Mouse (Mus musculus) natural killer cell, adult 2 months (primary cell): ENCODE measurements around the gene Nepro.

Experiments used
- DNase-seq, 2 experiments: peaks; one replicate each; pipeline ENCODE4 v3.0.0; 2022; ENCODE audit warnings: low spot score in 2 of 2

Nepro gene

DNA sequence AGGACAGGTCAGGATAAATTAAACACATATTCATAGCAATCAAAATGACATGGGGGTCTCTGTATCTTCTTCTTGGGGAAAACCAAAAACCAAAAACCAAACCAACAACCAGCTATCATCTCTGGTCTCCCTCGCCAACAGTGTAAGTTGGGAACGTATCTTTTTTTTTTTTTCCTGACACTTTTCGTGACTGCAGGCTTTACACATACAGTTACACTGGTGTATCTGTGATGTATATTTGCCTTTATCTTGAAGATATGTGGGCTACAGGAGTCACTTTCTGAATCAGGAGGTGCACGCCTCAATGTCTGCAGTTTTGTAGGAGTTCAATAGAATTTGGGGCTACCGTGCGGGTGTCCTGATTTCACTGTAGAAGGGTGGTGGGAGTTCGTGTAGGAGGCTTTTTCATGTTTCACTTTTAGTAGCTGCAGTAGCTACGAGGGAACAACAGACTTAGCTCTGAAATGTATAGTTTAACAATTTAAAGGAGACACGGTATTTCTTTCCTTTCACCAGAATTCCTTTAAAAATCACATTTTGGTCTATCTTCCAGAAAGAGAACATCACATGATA, 42.3 kb downstream of the Nepro start:
- no peak for DNase-seq

- no peak for DNase-seq
These were observed 43.4 kb downstream of the Nepro start for GRCm38 (mm10) chr16:44767506-44767905.

DNA sequence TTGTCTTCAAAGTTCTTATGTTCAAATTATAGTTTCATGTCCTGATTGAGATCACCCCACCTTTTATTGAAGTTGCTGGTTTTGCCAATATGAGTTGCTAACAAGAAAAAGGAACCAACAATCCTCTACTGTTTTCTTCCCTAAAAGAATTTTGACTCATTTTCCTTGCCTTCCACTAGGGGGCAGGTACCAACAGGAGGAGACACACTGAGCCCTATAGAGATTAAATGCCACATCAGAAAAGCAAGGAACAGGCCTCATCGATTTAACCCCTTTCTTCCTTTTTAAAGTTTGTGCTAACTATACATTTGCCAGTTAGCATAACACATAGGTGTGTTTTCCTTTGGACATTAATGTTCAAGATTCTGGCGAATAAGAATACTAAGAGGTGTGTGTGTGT, 43.9 kb downstream of the Nepro start:
- no peak for DNase-seq

DNA sequence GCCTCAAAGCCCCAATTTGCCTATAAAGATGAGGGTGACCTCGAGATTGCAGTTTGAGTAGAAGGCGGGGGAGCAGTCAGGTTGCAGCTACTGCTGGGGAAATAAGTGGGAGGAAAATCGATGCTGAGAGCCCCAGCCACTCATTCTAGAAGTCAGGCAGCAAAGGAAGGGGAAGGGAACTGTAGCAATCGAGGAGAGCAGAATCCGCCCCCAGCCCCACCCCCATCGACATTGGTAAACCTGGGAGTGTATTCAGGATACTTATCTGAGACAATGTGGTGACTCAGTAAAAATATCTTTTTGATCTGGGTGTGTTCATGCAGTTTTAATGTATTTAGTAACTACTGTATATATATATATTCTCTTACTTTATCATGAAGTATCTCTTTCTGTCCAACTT, 48.5 kb downstream of the Nepro start:
- DNase-seq, result no peak

- no peak for DNase-seq
These were observed 49.6 kb downstream of the Nepro start for GRCm38 (mm10) chr16:44773673-44774072.

DNA sequence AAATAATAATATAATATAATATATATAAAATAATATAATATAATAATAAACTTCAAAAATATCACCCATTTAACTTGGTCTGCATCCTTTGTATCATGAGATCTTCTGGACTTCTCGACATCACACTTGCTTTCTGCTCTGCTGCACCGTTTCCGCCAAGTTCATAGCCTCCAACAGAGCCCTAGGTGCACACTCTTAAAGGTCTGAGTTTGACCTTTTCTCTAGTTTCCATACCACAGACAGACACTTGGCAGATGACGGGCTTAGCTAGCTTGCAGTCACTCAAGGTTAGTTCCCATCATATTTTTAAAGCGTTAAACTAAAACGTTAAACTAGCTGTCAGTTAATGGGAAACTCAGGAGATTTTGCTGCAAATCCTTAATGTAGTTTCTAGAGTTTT, 50.1 kb downstream of the Nepro start:
- DNase-seq, result no peak

GRCm38 (mm10) chr16:44778538-44779147, 54.5 kb downstream of the Nepro start:
- DNase-seq, result no peak

GRCm38 (mm10) chr16:44779494-44779893, 55.4 kb downstream of the Nepro start:
- DNase-seq, result no peak

DNA sequence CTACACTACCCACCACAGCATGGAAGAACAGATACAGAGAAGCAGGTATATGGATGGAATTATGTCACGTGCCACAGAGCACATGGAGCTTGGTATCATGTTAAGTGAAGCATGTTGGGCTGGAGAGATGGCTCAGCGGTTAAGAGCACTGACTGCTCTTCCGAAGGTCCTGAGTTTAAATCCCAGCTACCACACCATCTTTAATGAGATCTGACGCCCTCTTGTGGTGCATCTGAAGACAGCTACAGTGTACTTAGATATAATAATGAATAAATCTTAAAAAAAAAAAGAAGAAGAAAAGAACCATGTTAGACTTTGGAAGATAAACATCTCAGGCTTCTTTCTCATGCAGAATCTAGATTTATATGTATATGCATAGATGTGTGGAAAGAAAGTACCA, 56.6 kb downstream of the Nepro start:
- no peak for DNase-seq
